Mouse (Mus musculus): Measurements from ENCODE around the gene Atf6.

GRCm38 (mm10) chr1:170674184-170674775 lies 193.3 kb downstream of the Atf6 start:
- TF ChIP-seq JUN (IDR thresholded peaks at IDR 0.05; ENCODE audit: insufficient read depth, low read depth, low read length): no peak
- no peak for TF ChIP-seq CTCF (conservative IDR thresholded peaks at IDR 0.05 in 1 of 2, IDR thresholded peaks at IDR 0.05 in 1 of 2; ENCODE audit: low read depth in 2 of 2, low read length in 2 of 2)
- TF ChIP-seq POLR2A (IDR thresholded peaks at IDR 0.05; ENCODE audit: low read depth, low read length): no peak
- TF ChIP-seq MAFK (IDR thresholded peaks at IDR 0.05; ENCODE audit: insufficient replicate concordance, low read length): no peak
- TF ChIP-seq USF1 (IDR thresholded peaks at IDR 0.05; ENCODE audit: low read depth, low read length): no peak
- no peak for TF ChIP-seq JUND (conservative IDR thresholded peaks at IDR 0.05; ENCODE audit: low read depth, low read length)
- TF ChIP-seq MEF2A (IDR thresholded peaks at IDR 0.05; ENCODE audit: borderline replicate concordance, low read depth, low read length): no peak
- TF ChIP-seq MYC (IDR thresholded peaks at IDR 0.05; ENCODE audit: low read depth, low read length): no peak
- TF ChIP-seq ZC3H11A (IDR thresholded peaks at IDR 0.05; ENCODE audit: low read depth, low read length): no peak
- TF ChIP-seq ZKSCAN1 (IDR thresholded peaks at IDR 0.05; ENCODE audit: borderline replicate concordance, low read depth, low read length): no peak
- no peak for TF ChIP-seq RCOR1 (conservative IDR thresholded peaks at IDR 0.05; ENCODE audit: low read depth, low read length)
- no peak for TF ChIP-seq POLR2AphosphoS2 (IDR thresholded peaks at IDR 0.05; ENCODE audit: low read depth, low read length)
- TF ChIP-seq GABPA (IDR thresholded peaks at IDR 0.05; ENCODE audit: insufficient replicate concordance, low read depth, low read length): no peak
